Mouse (Mus musculus) kidney, postnatal 4 days (tissue): Measurements from ENCODE around the gene Mitf.

ENCODE experiments used
- DNase-seq, 2 experiments: peaks; one replicate each; pipeline ENCODE4 v3.0.0; 2021; ENCODE audit warnings: mixed read lengths in 2 of 2

The Mitf gene

GRCm38 (mm10) chr6:97826642-97827275 is 19.9 kb downstream of the Mitf start:
- no peak for DNase-seq

GRCm38 (mm10) chr6:97828021-97828420 is 21.2 kb downstream of the Mitf start:
- DNase-seq: no peak

GRCm38 (mm10) chr6:97828822-97829719 is 22.2 kb downstream of the Mitf start:
- no peak for DNase-seq

- no peak for DNase-seq
Observed at GRCm38 (mm10) chr6:97832501-97832900, 25.6 kb downstream of the Mitf start.

GRCm38 (mm10) chr6:97836176-97836575 is 29.3 kb downstream of the Mitf start:
- no peak for DNase-seq

GRCm38 (mm10) chr6:97837711-97838110 is 30.9 kb downstream of the Mitf start:
- DNase-seq: no peak

- DNase-seq: no peak
Observed at GRCm38 (mm10) chr6:97839568-97839967, 32.7 kb downstream of the Mitf start.

- no peak for DNase-seq
Observed at GRCm38 (mm10) chr6:97844112-97844511, 37.3 kb downstream of the Mitf start.

- peak; percentile 7 to 21 for DNase-seq
Observed at GRCm38 (mm10) chr6:97848191-97848857, 41.5 kb downstream of the Mitf start.

- no peak for DNase-seq
Observed at GRCm38 (mm10) chr6:97854236-97854635, 47.4 kb downstream of the Mitf start.

- no peak for DNase-seq
Observed at GRCm38 (mm10) chr6:97855420-97856170, 48.7 kb downstream of the Mitf start.

- DNase-seq: no peak
Observed at GRCm38 (mm10) chr6:97856502-97856901, 49.6 kb downstream of the Mitf start.

- DNase-seq: peak; percentile 35 to 55
Observed at GRCm38 (mm10) chr6:97857690-97858089, 50.8 kb downstream of the Mitf start.

- DNase-seq: no peak
Observed at GRCm38 (mm10) chr6:97866575-97866974, 59.7 kb downstream of the Mitf start.

GRCm38 (mm10) chr6:97868005-97868404 is 61.2 kb downstream of the Mitf start:
- no peak for DNase-seq

GRCm38 (mm10) chr6:97869953-97870352 is 63.1 kb downstream of the Mitf start:
- no peak for DNase-seq

GRCm38 (mm10) chr6:97871296-97872030 is 64.6 kb downstream of the Mitf start:
- DNase-seq: no peak

- no peak for DNase-seq
Observed at GRCm38 (mm10) chr6:97873102-97873501, 66.2 kb downstream of the Mitf start.

GRCm38 (mm10) chr6:97876990-97877389 is 70.1 kb downstream of the Mitf start:
- no peak for DNase-seq

- no peak for DNase-seq
Observed at GRCm38 (mm10) chr6:97877492-97877891, 70.6 kb downstream of the Mitf start.

GRCm38 (mm10) chr6:97880363-97880762 is 73.5 kb downstream of the Mitf start:
- DNase-seq: no peak

GRCm38 (mm10) chr6:97881935-97882334 is 75.1 kb downstream of the Mitf start:
- peak; percentile 7 to 11 for DNase-seq
